Mouse (Mus musculus): Measurements from ENCODE around the gene Slc22a23.

- TF ChIP-seq POLR2A (IDR thresholded peaks at IDR 0.05; ENCODE audit: control insufficient read depth, extremely low read depth, insufficient read depth, low read length, poor library complexity) (no peak), CTCF (IDR thresholded peaks at IDR 0.05; ENCODE audit: borderline replicate concordance, control insufficient read depth, extremely low read depth, insufficient read depth, low read length, poor library complexity) (no peak)
These were observed 211.5 kb downstream of the Slc22a23 start for GRCm38 (mm10) chr13:34133326-34134071.

Measured in thymus, adult 2 months (tissue).